Mouse (Mus musculus) T-helper 1 cell (primary cell): Measurements from ENCODE around the gene Cnksr3.

ENCODE experiments used
- in situ Hi-C: fragments of 300-600 bp; cut with MboI, MseI; formaldehyde crosslinking; loops from one replicate; pipeline ENCODE4 v1.15.1; 2025; ENCODE audit warnings: high pct_unique_total_duplicates

Gene Cnksr3

DNA sequence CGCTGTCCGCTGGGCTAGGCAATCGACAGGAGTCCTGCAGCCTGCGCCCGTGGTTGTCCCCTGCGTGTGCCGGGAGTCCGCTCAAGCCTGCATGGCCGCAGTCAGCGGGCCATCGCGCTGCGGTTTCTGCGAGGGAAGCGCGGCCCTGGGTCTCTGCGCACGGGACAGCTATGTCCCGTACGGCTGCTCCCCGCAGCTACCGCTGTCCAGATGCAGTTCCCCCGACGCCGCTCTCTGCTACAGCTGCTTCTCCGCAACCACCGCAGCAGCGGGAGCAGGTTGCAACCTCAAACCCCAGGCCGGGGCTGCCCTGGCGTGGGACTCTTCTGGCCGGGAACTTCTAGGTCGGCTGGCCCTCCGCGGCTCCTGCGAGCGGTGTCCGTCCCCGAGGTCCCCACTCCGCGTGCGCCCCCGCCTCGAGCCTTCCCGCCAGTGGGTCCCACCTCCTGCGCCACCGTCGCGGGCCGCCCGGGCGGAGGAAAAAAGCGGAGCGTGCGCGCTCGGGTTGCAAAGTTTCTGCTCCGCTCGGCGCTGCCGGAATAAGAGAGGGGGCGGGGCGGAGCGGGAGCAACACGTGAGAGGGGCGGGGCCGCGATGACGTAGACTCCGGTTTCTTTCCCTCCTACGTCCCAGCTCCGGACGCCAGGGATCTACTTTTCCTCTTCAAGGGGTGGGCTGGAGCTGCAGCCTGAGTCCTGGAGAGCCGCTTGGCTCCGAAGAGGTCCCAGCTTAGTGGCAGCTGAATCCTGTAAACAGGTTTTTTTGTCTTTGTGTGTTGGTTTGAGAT lies at the start of gene Cnksr3:
Cnksr3 (minus strand) TSS at position 542 of the 787 bp plus-strand sequence.
- in situ Hi-C loops = loop anchor here (10.0 kb wide), 1 partner anchor 283 kb away; no protein-coding TSS in a partner anchor

DNA sequence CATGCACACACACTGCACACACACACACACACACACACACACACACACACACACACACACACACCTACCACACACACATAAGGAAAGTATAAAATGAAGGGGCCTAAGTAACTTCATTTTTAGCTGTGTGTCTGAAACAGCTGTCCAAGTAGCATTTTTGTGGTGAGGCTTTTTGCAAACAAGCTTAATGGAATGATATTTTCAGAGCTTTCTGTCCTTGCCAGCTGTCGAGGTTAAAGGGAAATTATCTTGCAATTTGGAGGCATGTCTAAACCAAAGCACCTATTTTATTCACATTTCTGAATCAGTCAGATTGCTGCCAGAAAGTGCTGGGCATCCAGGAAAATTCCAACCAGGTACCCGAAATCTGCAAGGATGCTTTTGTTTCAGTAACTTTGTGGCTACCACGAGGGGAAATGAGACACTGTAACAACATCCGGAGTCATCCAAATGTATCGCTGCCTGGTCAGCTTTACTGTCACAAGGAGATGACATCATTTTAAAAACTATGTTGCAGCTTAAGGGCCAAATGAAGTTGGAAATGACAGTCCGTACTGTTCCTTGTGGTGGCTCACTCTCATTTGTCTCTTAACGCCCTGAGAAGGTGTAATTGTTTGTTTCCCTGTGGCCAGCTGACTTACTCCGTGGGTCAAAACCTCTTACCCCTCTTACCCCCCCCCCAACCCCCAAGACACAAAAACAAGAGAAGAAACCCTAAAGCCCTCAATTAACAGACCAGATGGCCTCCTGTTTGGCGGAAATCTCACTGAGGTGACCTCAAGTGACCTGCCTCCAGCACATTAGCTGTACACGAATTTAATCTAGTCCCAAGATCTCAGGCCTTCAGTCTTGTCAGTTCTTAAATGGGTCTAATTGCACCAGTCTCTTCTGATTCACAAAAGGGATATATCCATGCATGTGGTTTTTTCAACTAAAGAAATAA lies 48.4 kb upstream of the Cnksr3 start:
- in situ Hi-C loops = no loop called here

DNA sequence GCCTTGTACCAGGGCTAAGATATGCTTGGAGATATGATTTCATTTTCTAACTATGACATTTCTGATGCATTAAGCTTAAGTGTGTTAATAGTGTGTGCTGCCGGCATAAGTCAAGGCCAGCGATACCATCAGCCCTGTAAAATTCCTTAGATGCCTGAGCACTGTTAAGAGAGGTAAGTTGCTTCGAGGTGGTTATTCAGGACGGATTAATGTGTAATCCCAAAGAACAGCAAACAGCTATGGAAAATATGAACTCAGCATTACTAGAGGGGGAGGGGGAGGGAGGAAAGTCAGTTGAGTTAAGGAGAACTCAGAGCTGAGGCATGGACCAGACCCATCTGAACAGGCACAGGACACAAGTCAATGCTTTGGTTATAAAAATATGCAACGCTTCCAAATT lies 46.6 kb upstream of the Cnksr3 start:
- in situ Hi-C loops = no loop called here

GRCm38 (mm10) chr10:7250455-7250854 lies 38.4 kb upstream of the Cnksr3 start:
- in situ Hi-C loops = no loop called here

GRCm38 (mm10) chr10:7234601-7235000 lies 22.6 kb upstream of the Cnksr3 start:
- in situ Hi-C loops = no loop called here

- in situ Hi-C loops = loop anchor here (10.0 kb wide), 1 partner anchor 277 kb away; no protein-coding TSS in a partner anchor
Observed at GRCm38 (mm10) chr10:7217551-7218127, 5.6 kb upstream of the Cnksr3 start.

DNA sequence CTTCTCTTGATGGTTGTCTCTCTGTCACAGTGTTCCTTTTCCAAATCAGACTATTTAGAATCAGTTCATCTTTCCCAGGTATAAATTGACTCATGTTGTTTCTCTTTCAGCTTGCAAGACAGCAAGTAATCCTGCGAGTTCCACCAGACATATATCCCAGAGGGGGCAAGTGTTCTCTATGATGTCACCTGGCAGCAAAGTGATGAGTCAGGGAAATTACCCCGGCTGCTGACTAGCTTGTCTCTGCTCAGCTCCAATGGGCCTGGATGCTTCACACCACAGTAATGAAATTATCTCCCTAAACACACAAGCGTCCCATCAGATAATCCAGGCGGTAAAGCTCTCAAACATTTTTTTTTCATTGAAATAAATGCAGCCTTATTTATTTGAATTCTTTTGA lies 2.7 kb upstream of the Cnksr3 start:
- in situ Hi-C loops = loop anchor here (10.0 kb wide), 1 partner anchor 280 kb away; no protein-coding TSS in a partner anchor

DNA sequence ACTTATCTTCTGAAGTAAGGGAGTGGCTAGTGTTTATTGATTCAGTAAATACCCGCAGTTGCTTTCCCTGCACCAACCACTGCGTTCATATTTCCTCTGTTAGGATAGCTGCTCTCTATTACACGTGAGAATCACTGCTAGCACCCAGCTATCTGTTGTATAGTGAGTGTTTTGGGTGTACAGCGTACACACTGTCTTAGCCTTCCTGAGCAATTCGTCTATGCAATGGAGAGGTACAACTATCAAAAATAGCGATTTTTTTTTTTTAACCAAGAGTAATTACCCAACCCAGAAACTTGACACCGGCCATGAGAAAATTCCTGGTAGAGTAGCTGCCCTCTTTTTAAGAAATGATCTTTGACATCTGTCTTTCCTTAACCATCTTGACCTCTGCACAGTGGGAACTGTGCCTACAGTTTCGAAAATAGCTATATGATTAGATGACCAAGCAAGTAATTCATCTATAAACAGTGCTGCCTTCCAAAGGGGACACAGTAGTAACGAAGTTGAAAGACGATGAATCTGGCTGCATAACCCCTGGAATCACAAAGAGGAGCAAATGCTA lies 1.1 kb upstream of the Cnksr3 start:
- in situ Hi-C loops = loop anchor here (10.0 kb wide), 1 partner anchor 282 kb away; no protein-coding TSS in a partner anchor

DNA sequence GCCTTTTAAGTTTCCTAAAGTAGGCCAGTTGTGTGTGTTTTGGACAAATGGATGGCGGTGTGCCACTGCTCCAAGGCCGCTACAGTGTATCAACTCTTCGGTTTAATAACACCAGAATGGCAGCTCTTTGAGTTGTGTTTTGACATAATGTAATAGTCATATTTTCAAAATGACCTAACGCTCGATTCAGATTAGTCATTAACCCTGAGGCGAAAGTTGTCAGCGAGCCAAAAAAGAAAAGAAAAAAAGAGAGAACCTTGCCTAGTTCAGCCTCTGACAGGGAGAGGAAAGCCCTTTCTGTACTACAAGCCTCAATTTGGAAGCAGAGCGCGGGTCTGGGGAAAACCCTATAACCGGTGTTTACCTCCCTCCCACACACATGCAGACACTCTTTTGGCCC lies 500 bp upstream of the Cnksr3 start:
- in situ Hi-C loops = loop anchor here (10.0 kb wide), 1 partner anchor 282 kb away; no protein-coding TSS in a partner anchor

- in situ Hi-C loops = loop anchor here (10.0 kb wide), 1 partner anchor 284 kb away; no protein-coding TSS in a partner anchor
Observed at GRCm38 (mm10) chr10:7210991-7211695, 894 bp downstream of the Cnksr3 start.

DNA sequence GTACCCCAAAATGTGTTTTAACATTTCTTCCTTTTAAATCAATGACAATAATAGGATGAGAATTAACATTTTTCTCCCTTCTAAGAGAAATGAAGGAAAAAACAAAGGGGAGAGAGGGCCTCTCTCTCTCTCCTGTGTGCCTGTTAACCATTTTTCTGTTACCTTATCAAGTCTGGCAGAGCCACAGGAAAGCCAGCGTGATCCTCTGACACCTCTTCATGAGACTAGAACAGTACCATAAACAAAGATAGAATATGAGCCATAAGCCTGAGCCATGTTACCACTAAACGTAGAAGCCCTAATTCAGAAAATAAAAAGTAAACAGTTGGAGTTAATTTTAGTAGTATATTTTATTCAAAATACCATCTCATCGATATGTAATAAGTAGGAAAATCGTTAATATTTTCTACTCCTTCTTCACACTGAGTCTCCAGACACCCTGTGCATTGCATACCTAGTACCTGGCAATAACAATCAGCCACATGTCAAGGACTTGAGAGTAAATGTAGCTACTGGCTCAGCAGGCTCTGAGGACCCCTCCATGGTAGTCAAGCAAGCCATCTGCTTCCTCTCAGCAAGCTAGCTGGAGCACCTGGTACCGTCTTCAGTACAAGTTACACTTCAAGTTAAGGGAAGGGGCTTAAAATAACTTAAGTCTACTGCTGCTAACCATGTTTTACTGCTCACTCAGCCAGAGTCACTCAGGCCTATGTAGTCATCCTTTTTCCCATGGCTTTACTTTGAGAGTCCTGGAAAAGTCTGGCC lies 2.2 kb downstream of the Cnksr3 start:
- in situ Hi-C loops = loop anchor here (10.0 kb wide), 2 partner anchors 285 to 395 kb away; no protein-coding TSS in a partner anchor

GRCm38 (mm10) chr10:7208859-7209441 lies 3.1 kb downstream of the Cnksr3 start:
- in situ Hi-C loops = loop anchor here (10.0 kb wide), 1 partner anchor 396 kb away; no protein-coding TSS in a partner anchor

GRCm38 (mm10) chr10:7207301-7207700 lies 4.7 kb downstream of the Cnksr3 start:
- in situ Hi-C loops = loop anchor here (10.0 kb wide), 1 partner anchor 398 kb away; no protein-coding TSS in a partner anchor

DNA sequence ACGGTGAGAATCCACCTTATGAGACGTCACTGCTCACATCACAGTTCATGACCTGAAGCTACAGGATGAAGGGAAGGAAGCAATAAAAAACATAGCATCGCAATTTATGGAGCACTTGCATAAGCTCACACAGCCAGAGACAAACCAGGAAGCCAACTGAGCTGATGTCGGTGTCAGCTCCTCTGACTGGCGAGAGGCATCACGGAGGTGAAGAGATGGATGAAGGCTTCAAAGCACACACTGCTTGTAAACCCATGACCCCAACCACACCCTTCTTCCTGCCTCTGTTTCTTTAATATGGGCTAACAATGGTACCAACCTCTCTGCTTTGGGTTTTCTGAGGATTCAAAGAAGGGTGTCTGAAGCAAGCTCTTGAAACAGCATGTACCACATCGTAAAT lies 5.5 kb downstream of the Cnksr3 start:
- in situ Hi-C loops = loop anchor here (10.0 kb wide), 1 partner anchor 398 kb away; no protein-coding TSS in a partner anchor

GRCm38 (mm10) chr10:7205576-7205975 lies 6.5 kb downstream of the Cnksr3 start:
- in situ Hi-C loops = loop anchor here (10.0 kb wide), 1 partner anchor 399 kb away; no protein-coding TSS in a partner anchor

GRCm38 (mm10) chr10:7204953-7205352 lies 7.1 kb downstream of the Cnksr3 start:
- in situ Hi-C loops = loop anchor here (10.0 kb wide), 1 partner anchor 400 kb away; no protein-coding TSS in a partner anchor

GRCm38 (mm10) chr10:7202576-7202975 lies 9.5 kb downstream of the Cnksr3 start:
- in situ Hi-C loops = loop anchor here (10.0 kb wide), 1 partner anchor 402 kb away; no protein-coding TSS in a partner anchor

GRCm38 (mm10) chr10:7200665-7201064 lies 11.4 kb downstream of the Cnksr3 start:
- in situ Hi-C loops = loop anchor here (10.0 kb wide), 1 partner anchor 404 kb away; no protein-coding TSS in a partner anchor

DNA sequence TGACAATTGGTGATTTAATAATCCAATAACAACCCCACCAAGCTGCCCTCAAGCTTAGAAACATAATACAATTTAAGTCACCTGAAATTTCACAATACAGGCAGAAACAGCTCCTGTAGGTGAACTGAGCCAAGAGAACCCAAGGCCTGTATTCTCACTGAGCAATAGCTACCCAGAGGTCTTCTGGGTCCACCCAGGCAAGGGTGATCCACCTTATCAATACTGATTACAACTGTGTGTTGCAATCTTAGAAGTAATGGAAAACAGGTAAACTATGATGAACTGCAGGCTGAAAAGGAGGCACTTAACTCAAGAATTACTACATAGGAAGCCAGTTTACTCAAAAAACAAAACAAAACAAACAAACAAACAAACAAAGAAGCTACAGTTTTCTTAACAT lies 13.8 kb downstream of the Cnksr3 start:
- in situ Hi-C loops = no loop called here
